Mouse (Mus musculus) adipocyte (in vitro differentiated cells): ENCODE results near the gene Gprin3.
A peak's percentile ranks its signal among the peaks of the same experiment; 100 is the strongest.

Experiments
- DNase-seq: peaks from one replicate; pipeline ENCODE4 v3.0.0-alpha.2; 2016; ENCODE audit warnings: low spot score

Gene Gprin3

GRCm38 (mm10) chr6:59425824-59426533, at the start of gene Gprin3:
TSS of gene Gprin3 (minus strand) at chr6:59426294.
- peak; percentile 92 for DNase-seq

- DNase-seq: no peak
Observed at GRCm38 (mm10) chr6:59458861-59459260, 32.8 kb upstream of the Gprin3 start.

- DNase-seq: peak; percentile 46
Observed at GRCm38 (mm10) chr6:59456116-59456515, 30.0 kb upstream of the Gprin3 start.

- DNase-seq: peak; percentile 89
Observed at GRCm38 (mm10) chr6:59451348-59451747, 25.3 kb upstream of the Gprin3 start.

GRCm38 (mm10) chr6:59445101-59445503, 19.0 kb upstream of the Gprin3 start:
- DNase-seq: no peak

GRCm38 (mm10) chr6:59435906-59436305, 9.8 kb upstream of the Gprin3 start:
- peak; percentile 77 for DNase-seq

GRCm38 (mm10) chr6:59433116-59433515, 7.0 kb upstream of the Gprin3 start:
- DNase-seq: peak; percentile 90

- no peak for DNase-seq
Observed at GRCm38 (mm10) chr6:59426534-59426885, 416 bp upstream of the Gprin3 start.

GRCm38 (mm10) chr6:59424871-59425740, 988 bp downstream of the Gprin3 start:
- peak; percentile 26 for DNase-seq

- DNase-seq: peak; percentile 76
Observed at GRCm38 (mm10) chr6:59423836-59424235, 2.3 kb downstream of the Gprin3 start.

GRCm38 (mm10) chr6:59419264-59419663, 6.8 kb downstream of the Gprin3 start:
- DNase-seq: no peak

- no peak for DNase-seq
Observed at GRCm38 (mm10) chr6:59418659-59419058, 7.4 kb downstream of the Gprin3 start.

GRCm38 (mm10) chr6:59414816-59415215, 11.3 kb downstream of the Gprin3 start:
- no peak for DNase-seq

GRCm38 (mm10) chr6:59412417-59413346, 13.4 kb downstream of the Gprin3 start:
- DNase-seq: peak; percentile 36

- DNase-seq: no peak
Observed at GRCm38 (mm10) chr6:59409001-59409700, 16.9 kb downstream of the Gprin3 start.

- DNase-seq: no peak
Observed at GRCm38 (mm10) chr6:59407482-59407997, 18.6 kb downstream of the Gprin3 start.

GRCm38 (mm10) chr6:59390208-59390607, 35.9 kb downstream of the Gprin3 start:
- no peak for DNase-seq

GRCm38 (mm10) chr6:59365300-59365699, 60.8 kb downstream of the Gprin3 start:
- no peak for DNase-seq

GRCm38 (mm10) chr6:59363282-59363681, 62.8 kb downstream of the Gprin3 start:
- DNase-seq: no peak

GRCm38 (mm10) chr6:59354943-59355342, 71.2 kb downstream of the Gprin3 start:
- DNase-seq: peak; percentile 19

- DNase-seq: no peak
Observed at GRCm38 (mm10) chr6:59351108-59351789, 74.8 kb downstream of the Gprin3 start.
